Mouse (Mus musculus): ENCODE measurements at regions not wholly inside any gene's neighbourhood (a gene's known extent, or its start where the extent isn't known, plus 50 kb on each side); places are given as distances from the start of the nearest gene placed in this dataset.
A peak's percentile ranks its signal among the peaks of the same experiment; 100 is the strongest.

- no peaks in the 10 kb centered on the region for H3K27me3 ChIP-seq (replicated peaks; ENCODE audit: control insufficient read depth, insufficient read depth, low read length)
- H3K4me1 ChIP-seq (ENCODE audit: control insufficient read depth, insufficient read depth, low read length) = no peaks in the 10 kb centered on the region
- ATAC-seq (ENCODE audit: low read depth) (no peak), DNase-seq (ENCODE audit: low spot score) (peak; percentile 5)
- 59% methylated on average over 4 of the region's 4 CpGs for WGBS
- no peak overlapping the region for H3K9ac ChIP-seq (ENCODE audit: low read depth, low read length)
- H3K36me3 ChIP-seq (ENCODE audit: control insufficient read depth, insufficient read depth, low read length) = no peaks in the 10 kb centered on the region
- H3K4me3 ChIP-seq (ENCODE audit: low read depth, low read length) = no peak overlapping the region
- H3K9me3 ChIP-seq (ENCODE audit: control insufficient read depth, low read length) = no peaks in the 10 kb centered on the region
- H3K4me2 ChIP-seq (ENCODE audit: low read depth, low read length) = no peak overlapping the region
- no peak overlapping the region for H3K27ac ChIP-seq (replicated peaks; ENCODE audit: low read depth, low read length)
These were observed 553.3 kb downstream of the Jrkl start for GRCm38 (mm10) chr9:12692329-12692728.

GRCm38 (mm10) chr9:12690948-12691279 is 554.7 kb downstream of the Jrkl start:
- Histone ChIP-seq H3K9ac (ENCODE audit: low read depth, low read length) (no peak overlapping the region), H3K36me3 (ENCODE audit: control insufficient read depth, insufficient read depth, low read length) (no peaks in the 10 kb centered on the region), H3K4me1 (ENCODE audit: control insufficient read depth, insufficient read depth, low read length) (no peaks in the 10 kb centered on the region), H3K9me3 (ENCODE audit: control insufficient read depth, low read length) (no peaks in the 10 kb centered on the region), H3K27ac (replicated peaks; ENCODE audit: low read depth, low read length) (no peak overlapping the region), H3K4me3 (ENCODE audit: low read depth, low read length) (no peak overlapping the region), H3K4me2 (ENCODE audit: low read depth, low read length) (no peak overlapping the region), H3K27me3 (replicated peaks; ENCODE audit: control insufficient read depth, insufficient read depth, low read length) (no peaks in the 10 kb centered on the region)
- peak; percentile 16 for DNase-seq (ENCODE audit: low spot score)
- no peak for ATAC-seq (ENCODE audit: low read depth)
- WGBS = 20% methylated on average over 1 of the region's 1 CpGs

- Histone ChIP-seq H3K9ac (ENCODE audit: low read depth, low read length) (no peak overlapping the region), H3K4me3 (ENCODE audit: low read depth, low read length) (no peak overlapping the region), H3K4me2 (ENCODE audit: low read depth, low read length) (no peak overlapping the region), H3K36me3 (ENCODE audit: control insufficient read depth, insufficient read depth, low read length) (no peaks in the 10 kb centered on the region), H3K27me3 (replicated peaks; ENCODE audit: control insufficient read depth, insufficient read depth, low read length) (no peaks in the 10 kb centered on the region), H3K27ac (replicated peaks; ENCODE audit: low read depth, low read length) (no peak overlapping the region), H3K4me1 (ENCODE audit: control insufficient read depth, insufficient read depth, low read length) (no peaks in the 10 kb centered on the region), H3K9me3 (ENCODE audit: control insufficient read depth, low read length) (no peaks in the 10 kb centered on the region)
- ATAC-seq (ENCODE audit: low read depth) = no peak
- no peak for DNase-seq (ENCODE audit: low spot score)
- 56% methylated on average over 5 of the region's 5 CpGs for WGBS
These were observed 555.3 kb downstream of the Jrkl start for GRCm38 (mm10) chr9:12690182-12690947.

All from embryonic facial prominence, embryonic 14.5 days (tissue).